8 mouse cellular contexts compared by ENCODE assay signal in the genomic region with DNA sequence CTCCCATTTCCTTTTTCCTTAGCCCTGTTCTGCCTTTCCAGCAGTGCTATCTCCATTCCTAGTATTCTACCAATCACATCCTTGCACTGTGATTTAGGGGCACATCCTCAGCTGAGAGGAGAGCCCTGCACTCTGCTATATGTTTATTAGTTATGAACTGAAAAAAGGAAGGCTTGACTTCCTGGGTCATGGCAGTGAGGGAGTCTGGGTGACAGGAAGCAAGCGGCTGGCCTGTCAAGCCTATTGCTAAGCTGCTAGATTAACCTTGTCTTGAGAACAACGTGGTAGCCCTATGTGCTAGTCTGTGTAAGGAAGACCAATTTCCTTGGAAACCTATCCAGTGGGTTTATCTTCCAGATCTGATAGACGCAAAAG. TPM values are rescaled to one million over a fixed set of nuclear protein-coding genes. Genes with fewer than 3 reads are reported as not detected.
DNase-seq lines count a peak whose midpoint lies in the region; ATAC-seq lines count a peak whose summit lies in the region.

No protein-coding gene starts in this region.

- no peaks in the 10 kb centered on the region for H3K27me3 ChIP-seq in kidney, embryonic 16.5 days (ENCODE audit: insufficient read depth, low read length)
- no peaks in the 10 kb centered on the region for H3K27me3 ChIP-seq in midbrain, embryonic 15.5 days (replicated peaks)
- H3K27me3 ChIP-seq in stomach, embryonic 16.5 days (ENCODE audit: control insufficient read depth, insufficient read depth, low read length) = no peaks in the 10 kb centered on the region

- H3K4me1 ChIP-seq in kidney, embryonic 16.5 days (ENCODE audit: insufficient read depth, low read length) = no peaks in the 10 kb centered on the region
- H3K4me1 ChIP-seq in midbrain, embryonic 15.5 days = no peaks in the 10 kb centered on the region
- no peaks in the 10 kb centered on the region for H3K4me1 ChIP-seq in stomach, embryonic 16.5 days (ENCODE audit: control insufficient read depth, insufficient read depth, low read length)

- 22% methylated on average over 3 of the region's 3 CpGs for WGBS in kidney, embryonic 16.5 days
- 17% methylated on average over 3 of the region's 3 CpGs for WGBS in midbrain, embryonic 15.5 days
- WGBS in stomach, embryonic 16.5 days = 21% methylated on average over 3 of the region's 3 CpGs

- peak overlapping the region; percentile 88 for H3K27ac ChIP-seq in kidney, embryonic 16.5 days (ENCODE audit: low read length)
- H3K27ac ChIP-seq in midbrain, embryonic 15.5 days = peak overlapping the region; percentile 86
- H3K27ac ChIP-seq in stomach, embryonic 16.5 days (ENCODE audit: low read length) = peak overlapping the region; percentile 86

- peak overlapping the region; percentile 66 for H3K9ac ChIP-seq in kidney, embryonic 16.5 days (replicated peaks; ENCODE audit: low read length)
- H3K9ac ChIP-seq in midbrain, embryonic 15.5 days = peak overlapping the region; percentile 54
- H3K9ac ChIP-seq in stomach, embryonic 16.5 days (ENCODE audit: low read length) = peak overlapping the region; percentile 61

- H3K4me2 ChIP-seq in kidney, embryonic 16.5 days (replicated peaks; ENCODE audit: low read depth, low read length) = peak overlapping the region; percentile 60
- peak overlapping the region; percentile 53 for H3K4me2 ChIP-seq in midbrain, embryonic 15.5 days
- peak overlapping the region; percentile 57 for H3K4me2 ChIP-seq in stomach, embryonic 16.5 days (ENCODE audit: low read depth, low read length)

- peak; percentile 68 for ATAC-seq in kidney, embryonic 16.5 days (ENCODE audit: low FRiP score, low TSS enrichment)
- ATAC-seq in midbrain, embryonic 15.5 days (replicated peaks) = peak; percentile 87
- ATAC-seq in stomach, embryonic 16.5 days (ENCODE audit: insufficient read depth, low FRiP score) = peak; percentile 73; the same call in 1 of the 2 replicates

- H3K4me3 ChIP-seq in kidney, embryonic 16.5 days (ENCODE audit: low read length) = peak overlapping the region; percentile 59
- peak overlapping the region; percentile 48 for H3K4me3 ChIP-seq in midbrain, embryonic 15.5 days
- H3K4me3 ChIP-seq in stomach, embryonic 16.5 days (replicated peaks; ENCODE audit: low read length) = peak overlapping the region; percentile 56

- DNase-seq in ovary, postnatal 36 days (ENCODE audit: low spot score) = peak; percentile 5
- DNase-seq in ovary, postnatal 14 days (ENCODE audit: low spot score) = no peak
- DNase-seq in cerebellum, adult 9-11 months = peak; percentile 30
- peak; percentile 6 for DNase-seq in heart, adult 8-10 months (ENCODE audit: low spot score)
- peak; percentile 9 for DNase-seq in liver

- H3K9me3 ChIP-seq in kidney, embryonic 16.5 days (ENCODE audit: low read length) = no peaks in the 10 kb centered on the region
- no peaks in the 10 kb centered on the region for H3K9me3 ChIP-seq in midbrain, embryonic 15.5 days
- no peaks in the 10 kb centered on the region for H3K9me3 ChIP-seq in stomach, embryonic 16.5 days (replicated peaks; ENCODE audit: control insufficient read depth, low read length)

- H3K36me3 ChIP-seq in kidney, embryonic 16.5 days (ENCODE audit: insufficient read depth, low read length) = 0 out of 2 replicates have a peak, but pooled peaks cover 2% of the 10 kb centered on the region
- H3K36me3 ChIP-seq in midbrain, embryonic 15.5 days (replicated peaks) = no peaks in the 10 kb centered on the region
- H3K36me3 ChIP-seq in stomach, embryonic 16.5 days (ENCODE audit: control insufficient read depth, insufficient read depth, low read length) = no peaks in the 10 kb centered on the region

RNA-seq across cellular contexts. Expression of gene Mcts1, which starts 0.6 kb away (rescaled TPM):
- 10 to 100 TPM; 30.1 to 43.2 (median 37.5) TPM for total RNA-seq in heart, adult 8-10 months (2022)
- polyA plus RNA-seq in kidney, embryonic 16.5 days (2015; fragmentation: Nextera tagmentation; extraction: Ambion mirVana) = 77.7 and 81.7 TPM in 2 replicates
- polyA plus RNA-seq in midbrain, embryonic 15.5 days (2015; fragmentation: Nextera tagmentation; extraction: Ambion mirVana) = 143 and 168 TPM in 2 replicates
- 93.6 and 96.1 TPM in 2 replicates for polyA plus RNA-seq in stomach, embryonic 16.5 days (2015; fragmentation: Nextera tagmentation; extraction: Ambion mirVana)

RNA-seq across cellular contexts. Expression of gene Cul4b, which starts 25.0 kb away (rescaled TPM):
- total RNA-seq in heart, adult 8-10 months (2022) = 10 to 100 TPM; 10.7 to 13.3 (median 12.0) TPM
- 29.1 and 31.3 TPM in 2 replicates for polyA plus RNA-seq in kidney, embryonic 16.5 days (2015; fragmentation: Nextera tagmentation; extraction: Ambion mirVana)
- 14.3 and 16.2 TPM in 2 replicates for polyA plus RNA-seq in midbrain, embryonic 15.5 days (2015; fragmentation: Nextera tagmentation; extraction: Ambion mirVana)
- 19.4 and 23.4 TPM in 2 replicates for polyA plus RNA-seq in stomach, embryonic 16.5 days (2015; fragmentation: Nextera tagmentation; extraction: Ambion mirVana)

RNA-seq across cellular contexts. Expression of gene C1galt1c1, which starts 33.9 kb away (rescaled TPM):
- total RNA-seq in heart, adult 8-10 months (2022) = 10 to 100 TPM in 3 of 4 experiments, 1 to 10 TPM in 1; 9.0 to 15.3 (median 11.0) TPM
- polyA plus RNA-seq in kidney, embryonic 16.5 days (2015; fragmentation: Nextera tagmentation; extraction: Ambion mirVana) = 36.4 and 37.3 TPM in 2 replicates
- 25.4 and 25.9 TPM in 2 replicates for polyA plus RNA-seq in midbrain, embryonic 15.5 days (2015; fragmentation: Nextera tagmentation; extraction: Ambion mirVana)
- polyA plus RNA-seq in stomach, embryonic 16.5 days (2015; fragmentation: Nextera tagmentation; extraction: Ambion mirVana) = 43.7 and 48.3 TPM in 2 replicates
